Mouse (Mus musculus) brain, embryonic 18.5 days (tissue): ENCODE results near the gene Exoc2.

Source experiments
- DNase-seq: peaks from one replicate; pipeline ENCODE4 v3.0.0-alpha.2; 2012; ENCODE audit warnings: low read depth, low spot score

Exoc2 gene

DNA sequence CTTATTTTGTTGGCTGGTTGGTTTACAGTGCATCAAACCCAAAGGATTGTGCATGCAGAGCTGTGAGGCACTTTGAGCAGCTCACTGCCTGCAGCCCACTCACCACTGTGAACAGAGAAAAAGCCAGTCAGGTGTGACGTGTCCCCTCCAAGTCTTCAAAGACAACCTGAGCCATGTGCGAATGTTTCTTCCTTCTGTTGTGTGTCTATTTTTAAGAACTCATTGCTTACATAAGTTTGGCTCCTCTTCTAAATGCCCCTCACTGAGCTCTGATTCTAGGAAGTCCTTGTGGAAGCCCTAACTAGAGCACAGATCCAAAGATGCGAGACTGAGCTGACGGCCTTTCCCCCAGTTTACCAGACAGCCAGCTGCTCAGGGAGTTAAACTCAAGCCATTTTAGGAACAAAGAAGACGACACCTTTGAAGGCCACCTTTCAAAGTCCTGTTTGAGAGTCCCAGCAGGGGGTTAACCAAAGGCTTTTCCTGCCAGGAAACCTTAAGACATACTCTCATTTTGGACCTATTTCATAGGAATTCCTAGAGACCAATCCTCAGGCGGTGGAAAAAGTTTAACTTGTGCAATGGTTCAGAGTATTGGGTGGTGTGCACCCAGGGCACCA, 79.8 kb downstream of the Exoc2 start:
- DNase-seq, result no peak

GRCm38 (mm10) chr13:30892315-30892714, 81.6 kb downstream of the Exoc2 start:
- no peak for DNase-seq

GRCm38 (mm10) chr13:30891223-30891622, 82.7 kb downstream of the Exoc2 start:
- no peak for DNase-seq

DNA sequence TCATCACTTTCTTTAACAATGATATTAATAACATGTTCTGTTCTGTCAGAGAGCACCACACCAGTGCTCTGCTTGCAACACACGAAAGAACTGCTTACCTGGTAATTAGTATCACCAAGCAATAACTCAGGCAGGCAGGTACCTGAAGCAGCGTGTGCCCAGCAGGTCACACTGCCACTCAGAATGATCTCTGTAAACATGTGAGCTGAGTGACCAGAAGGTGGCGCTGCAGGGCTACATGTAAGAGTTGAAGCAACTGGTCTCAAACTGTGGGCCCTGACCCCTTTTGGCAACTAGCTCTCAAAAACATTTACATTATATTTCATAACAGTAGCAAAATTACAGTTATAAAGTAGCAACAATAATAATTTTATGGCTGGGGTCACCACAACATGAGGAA, 85.4 kb downstream of the Exoc2 start:
- no peak for DNase-seq

GRCm38 (mm10) chr13:30880310-30880709, 93.6 kb downstream of the Exoc2 start:
- DNase-seq, result no peak

GRCm38 (mm10) chr13:30879871-30880270, 94.0 kb downstream of the Exoc2 start:
- no peak for DNase-seq

GRCm38 (mm10) chr13:30875825-30876224, 98.1 kb downstream of the Exoc2 start:
- no peak for DNase-seq

GRCm38 (mm10) chr13:30873472-30873871, 100.4 kb downstream of the Exoc2 start:
- DNase-seq, result no peak

- no peak for DNase-seq
Measured at GRCm38 (mm10) chr13:30865486-30865885, 108.4 kb downstream of the Exoc2 start.

DNA sequence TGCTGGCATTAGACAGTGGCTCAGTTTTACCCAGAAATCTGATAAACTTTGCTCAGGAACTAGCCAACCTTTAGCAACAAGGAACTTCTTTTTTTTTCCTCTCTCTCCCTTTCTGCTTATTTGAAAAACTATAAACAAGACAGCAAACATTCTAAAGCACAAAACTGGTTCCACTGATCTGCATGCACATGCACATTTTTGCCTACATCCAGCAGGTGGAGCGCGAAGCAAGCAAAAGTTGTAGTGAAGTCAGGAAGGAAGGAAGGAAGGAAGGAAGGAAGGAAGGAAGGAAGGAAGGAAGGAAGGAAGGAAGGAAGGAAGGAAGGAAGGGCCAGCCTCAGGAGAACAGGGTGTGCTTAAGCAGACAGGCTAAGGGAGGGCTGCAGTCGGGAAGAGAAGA, 109.9 kb downstream of the Exoc2 start:
- DNase-seq, result no peak

DNA sequence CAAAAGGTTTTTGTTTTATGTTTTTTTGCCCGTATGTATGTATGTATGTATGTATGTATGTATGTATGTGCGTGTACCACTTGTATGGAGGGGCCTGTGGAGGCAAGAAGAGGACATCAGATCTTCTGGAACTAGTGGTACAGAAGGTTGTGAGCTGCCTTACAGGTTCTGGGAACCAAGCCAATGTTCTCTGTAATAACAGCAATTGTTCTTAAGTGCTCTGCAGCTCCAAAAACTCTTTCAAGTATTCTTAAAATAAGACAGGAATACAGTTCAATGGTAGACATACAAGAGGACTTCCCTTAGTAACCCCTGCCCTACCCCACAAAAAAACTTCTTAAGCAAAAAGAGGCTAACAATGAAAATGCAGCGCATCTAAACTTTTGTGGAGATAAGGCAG, 115.5 kb downstream of the Exoc2 start:
- no peak for DNase-seq

GRCm38 (mm10) chr13:30850736-30851135, 123.2 kb downstream of the Exoc2 start:
- DNase-seq, result no peak

DNA sequence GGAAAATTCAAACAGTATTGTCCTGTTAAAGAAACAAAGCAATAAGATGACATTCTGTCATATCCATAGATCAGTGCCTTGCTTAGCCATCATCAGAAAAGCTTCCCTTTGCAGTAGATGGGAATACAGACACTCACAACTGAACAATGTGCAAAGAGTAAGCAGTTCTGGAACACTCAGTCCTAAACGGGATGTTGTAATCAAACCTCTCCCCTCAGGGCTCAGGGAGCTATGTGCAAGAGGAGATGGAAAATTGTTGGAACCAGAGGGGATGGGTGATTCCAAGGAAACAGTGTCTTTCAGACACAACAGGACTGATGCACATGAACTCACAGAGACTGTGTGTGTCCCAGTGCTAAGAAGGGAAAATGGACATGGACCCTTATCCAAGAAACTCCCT, 125.9 kb downstream of the Exoc2 start:
- DNase-seq, result no peak

DNA sequence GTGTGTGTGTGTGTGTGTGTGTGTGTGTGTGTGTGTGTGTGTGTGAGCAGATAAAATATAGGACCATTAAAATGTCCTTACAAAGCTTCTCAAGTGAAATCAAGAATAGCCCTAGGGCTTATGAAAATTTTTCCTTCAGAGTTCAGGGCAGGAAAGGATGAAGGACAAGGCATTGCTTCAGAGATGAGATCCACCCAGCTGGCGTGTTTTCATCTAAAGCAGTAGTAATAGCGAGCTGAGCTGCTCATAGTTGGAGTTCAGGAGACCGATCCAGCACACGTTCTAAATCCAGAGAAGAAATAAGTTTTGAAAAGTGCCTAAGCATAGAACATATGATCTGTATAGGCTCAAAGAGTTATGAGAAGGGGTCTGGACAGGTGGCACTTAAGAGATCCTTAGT, 127.4 kb downstream of the Exoc2 start:
- DNase-seq, result no peak

DNA sequence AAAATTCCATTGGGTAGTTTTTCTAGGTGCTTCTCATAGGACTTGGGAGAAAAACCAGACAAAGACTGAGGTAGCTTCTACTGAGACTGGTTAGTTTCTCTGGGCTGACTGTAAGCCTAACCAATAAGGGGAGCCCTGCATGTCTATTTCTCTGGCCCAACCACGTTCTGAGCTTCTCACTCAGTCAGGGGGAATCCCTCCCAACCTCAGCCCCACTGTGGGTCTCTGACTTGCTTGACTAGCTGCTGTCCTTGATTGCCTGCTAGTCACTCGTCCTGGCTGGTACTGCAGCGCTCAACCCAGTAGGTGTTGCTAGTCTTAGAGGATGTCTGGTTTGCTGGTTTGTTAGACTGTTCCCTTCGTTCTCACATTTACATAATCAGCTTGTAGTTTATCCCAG, 130.8 kb downstream of the Exoc2 start:
- DNase-seq, result no peak

GRCm38 (mm10) chr13:30841843-30842242, 132.1 kb downstream of the Exoc2 start:
- no peak for DNase-seq

DNA sequence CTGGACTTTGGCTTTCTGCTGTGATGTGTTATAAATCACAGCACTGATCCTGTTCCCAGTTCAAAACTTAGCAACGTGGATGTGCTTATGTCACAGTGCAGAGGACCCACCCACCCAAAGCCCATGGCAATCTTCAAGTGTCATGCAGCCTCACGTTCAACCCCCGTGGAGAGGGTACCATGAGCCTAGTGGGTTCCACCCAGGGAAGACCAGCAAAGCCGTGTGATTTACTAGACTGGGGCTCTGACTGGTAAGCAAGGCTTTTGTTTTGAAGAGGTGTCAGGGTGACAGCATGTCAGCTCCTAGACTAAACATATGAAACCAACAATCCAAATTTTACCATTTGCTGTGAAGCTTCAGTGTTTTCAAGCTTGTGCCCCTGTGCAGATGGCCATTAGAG, 132.6 kb downstream of the Exoc2 start:
- DNase-seq, result no peak

DNA sequence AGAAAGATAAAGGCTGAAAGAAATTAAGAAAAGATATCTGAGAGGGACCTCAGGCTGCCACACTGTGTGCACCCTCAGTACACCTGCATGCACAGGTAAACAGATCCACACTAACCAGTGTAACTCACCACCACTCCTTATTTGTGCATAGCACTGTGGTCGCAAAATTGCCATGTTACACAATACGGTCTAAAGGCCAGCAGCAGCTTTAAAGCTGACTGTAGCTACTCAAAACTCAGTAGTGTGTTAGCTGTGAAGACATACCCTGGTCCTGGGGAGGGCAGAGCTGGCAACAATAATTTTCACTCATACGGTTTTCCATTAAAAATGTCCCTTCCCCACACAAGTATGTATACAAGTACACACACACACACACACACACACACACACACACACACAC, 133.2 kb downstream of the Exoc2 start:
- no peak for DNase-seq

DNA sequence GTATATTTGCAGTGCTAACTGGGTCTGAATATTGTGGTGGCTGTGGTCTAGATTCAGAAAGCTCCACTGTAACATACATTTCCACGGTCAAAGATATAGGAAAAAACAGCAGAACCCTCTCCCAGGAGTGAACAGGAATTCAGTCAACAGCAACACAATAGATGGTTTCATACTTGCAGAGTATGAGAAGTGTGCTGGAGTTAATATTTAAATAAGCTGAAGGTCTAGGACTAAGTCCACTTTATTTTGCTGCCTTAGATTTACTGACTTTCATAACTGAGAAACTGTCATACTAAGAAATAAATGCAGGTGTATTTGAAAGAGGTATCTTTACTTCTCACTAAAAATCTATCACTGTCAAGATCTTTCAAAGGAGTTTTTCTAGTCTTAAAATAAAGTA, 137.6 kb downstream of the Exoc2 start:
- DNase-seq, result no peak

- no peak for DNase-seq
Measured at GRCm38 (mm10) chr13:30834859-30835258, 139.0 kb downstream of the Exoc2 start.

DNA sequence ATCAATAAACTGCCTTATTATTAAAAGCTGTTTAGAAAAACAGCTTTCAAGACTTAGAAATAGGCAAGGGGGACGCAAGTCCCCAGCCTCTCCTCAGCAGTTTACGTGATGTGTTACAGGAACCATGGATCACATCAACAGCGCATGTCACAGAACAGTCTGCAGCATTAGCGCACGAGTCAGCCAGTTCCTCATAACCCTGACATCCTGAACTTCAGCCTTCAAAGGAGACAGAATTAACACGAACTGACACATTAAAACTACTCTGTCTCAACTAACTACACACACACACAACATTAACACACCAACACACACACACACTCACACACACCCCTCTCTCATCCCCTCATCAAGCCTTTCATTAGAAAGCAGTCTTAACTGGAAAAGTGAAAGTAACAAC, 139.5 kb downstream of the Exoc2 start:
- no peak for DNase-seq

- DNase-seq, result no peak
Measured at GRCm38 (mm10) chr13:30833476-30834149, 140.3 kb downstream of the Exoc2 start.

GRCm38 (mm10) chr13:30831369-30831768, 142.5 kb downstream of the Exoc2 start:
- DNase-seq, result no peak

DNA sequence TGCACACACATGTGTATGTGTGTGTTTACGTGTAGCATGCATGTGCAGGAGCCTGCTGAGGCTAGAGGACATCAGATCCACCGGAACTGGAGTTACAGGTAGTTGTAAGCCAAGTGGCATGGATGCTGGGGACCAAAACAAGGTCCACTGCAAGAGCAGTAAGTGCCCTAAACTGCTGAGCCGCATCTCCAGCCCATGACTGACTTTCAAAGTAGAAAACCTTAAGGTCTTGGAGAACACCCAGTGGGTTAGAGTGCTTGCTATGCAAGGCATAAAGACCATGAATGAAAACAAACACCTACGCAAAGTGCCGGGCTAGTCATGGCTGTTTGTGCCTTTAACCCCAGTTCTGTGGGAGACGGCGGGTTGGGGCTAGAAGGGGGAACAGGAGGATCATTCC, 147.4 kb downstream of the Exoc2 start:
- no peak for DNase-seq
